Mouse (Mus musculus): ENCODE data around the gene Sergef. TPM values are rescaled to one million over a fixed set of nuclear protein-coding genes. Genes with fewer than 3 reads are reported as not detected.

Gene Sergef
- total and polyA plus RNA-seq, 2 experiments from 2014 or later = 46.9 to 50.7 TPM

DNA sequence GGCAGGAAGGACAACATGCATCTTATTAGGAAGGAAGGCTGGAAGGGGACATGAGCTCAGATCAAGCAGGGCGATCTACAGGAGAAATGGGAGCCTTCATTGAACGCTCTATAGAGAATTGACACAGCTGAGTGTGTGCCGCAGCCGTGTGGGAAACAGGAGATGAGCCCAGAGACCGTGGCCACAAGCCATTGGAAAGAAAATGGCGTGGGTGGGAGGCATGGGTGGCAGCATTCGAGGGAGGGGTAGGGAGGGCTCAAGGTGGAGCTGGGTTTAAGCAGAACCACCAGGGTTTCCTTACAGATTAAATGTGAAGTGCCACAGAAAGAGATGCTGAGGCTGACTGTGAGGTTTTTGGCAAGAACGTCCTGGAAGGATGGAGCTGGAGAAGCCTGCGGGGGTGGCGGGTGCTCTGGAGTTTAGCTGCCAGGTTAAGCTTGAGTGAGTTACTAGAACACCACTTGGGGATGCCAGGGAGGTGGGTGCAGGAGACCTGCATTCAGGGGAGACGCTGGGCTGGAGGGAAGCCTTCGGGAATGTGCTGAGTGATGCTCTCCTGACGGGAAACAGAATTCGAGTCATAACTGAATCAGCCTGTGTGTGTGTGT is 223.7 kb downstream of the Sergef start:
- Histone ChIP-seq H3K4me2 (ENCODE audit: low read depth) (no peak overlapping the region), H3K4me1 (ENCODE audit: insufficient read depth) (no peaks in the 10 kb centered on the region), H3K27me3 (ENCODE audit: insufficient read depth, low read length) (no peaks in the 10 kb centered on the region), H3K36me3 (ENCODE audit: insufficient read depth) (no peaks in the 10 kb centered on the region; the same call in 1 of the 2 replicates), H3K9ac (no peak overlapping the region), H3K27ac (ENCODE audit: low read depth, low read length) (no peak overlapping the region), H3K9me3 (ENCODE audit: low read length) (no peaks in the 10 kb centered on the region), H3K4me3 (ENCODE audit: low read depth, low read length) (no peak overlapping the region)
- no peak for TF ChIP-seq CTCF (IDR thresholded peaks at IDR 0.05; ENCODE audit: low read depth)
- WGBS = 64% methylated on average over 14 of the region's 14 CpGs
- DNase-seq (no peak), ATAC-seq (no peak)

DNA sequence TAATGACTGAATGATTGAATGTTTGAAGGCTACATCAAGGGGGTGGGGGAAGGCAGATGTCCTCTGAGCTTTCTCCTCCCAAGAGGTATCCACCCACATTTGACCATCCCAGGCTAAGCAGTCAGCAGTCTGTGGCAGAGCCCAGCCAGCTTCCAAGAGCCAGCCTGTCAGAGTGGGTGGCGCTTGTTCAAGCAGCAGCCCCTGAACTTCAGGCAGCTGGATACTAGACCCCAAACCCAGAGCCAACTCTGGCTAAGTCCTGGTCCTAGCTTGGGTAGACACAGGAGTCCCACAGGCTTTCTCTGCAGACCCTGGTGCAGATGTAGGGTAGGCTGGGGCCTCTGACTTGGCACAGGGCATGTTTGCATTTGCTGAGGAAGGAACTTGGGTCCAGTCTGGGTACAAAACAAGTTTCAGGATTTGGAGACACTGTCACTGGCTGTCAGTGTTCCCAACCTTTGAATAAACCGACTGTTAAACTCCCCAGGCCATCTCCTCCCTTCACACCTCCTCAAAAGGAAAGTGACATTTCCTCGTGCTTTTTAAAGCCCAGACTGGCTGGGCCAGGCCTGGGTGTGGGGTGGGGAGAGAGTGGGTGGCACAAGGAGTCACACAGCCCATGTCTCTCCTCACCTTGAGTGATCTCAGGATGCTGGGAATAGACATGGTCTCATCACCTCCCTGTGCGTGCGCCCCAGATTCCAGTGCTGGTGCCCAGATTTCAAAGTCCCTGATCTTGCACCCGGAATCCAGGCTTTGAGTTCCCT is 225.5 kb downstream of the Sergef start:
- Histone ChIP-seq H3K27me3 (ENCODE audit: insufficient read depth, low read length) (no peaks in the 10 kb centered on the region), H3K4me2 (ENCODE audit: low read depth) (no peak overlapping the region), H3K4me3 (ENCODE audit: low read depth, low read length) (no peak overlapping the region), H3K4me1 (ENCODE audit: insufficient read depth) (no peaks in the 10 kb centered on the region), H3K9ac (no peak overlapping the region), H3K36me3 (ENCODE audit: insufficient read depth) (no peaks in the 10 kb centered on the region; the same call in 1 of the 2 replicates), H3K9me3 (ENCODE audit: low read length) (no peaks in the 10 kb centered on the region), H3K27ac (ENCODE audit: low read depth, low read length) (no peak overlapping the region)
- no peak for DNase-seq
- 75% methylated on average over 6 of the region's 6 CpGs for WGBS
- no peak for ATAC-seq
- TF ChIP-seq CTCF (IDR thresholded peaks at IDR 0.05; ENCODE audit: low read depth) = no peak

- no peaks in the 10 kb centered on the region for H3K27me3 ChIP-seq (ENCODE audit: insufficient read depth, low read length)
- H3K4me3 ChIP-seq (ENCODE audit: low read depth, low read length) = no peak overlapping the region
- DNase-seq = no peak
- no peaks in the 10 kb centered on the region for H3K9me3 ChIP-seq (ENCODE audit: low read length)
- H3K4me1 ChIP-seq (ENCODE audit: insufficient read depth) = no peaks in the 10 kb centered on the region
- no peaks in the 10 kb centered on the region; the same call in 1 of the 2 replicates for H3K36me3 ChIP-seq (ENCODE audit: insufficient read depth)
- no peak for TF ChIP-seq CTCF (IDR thresholded peaks at IDR 0.05; ENCODE audit: low read depth)
- ATAC-seq = peak; percentile 54
- 71% methylated on average over 5 of the region's 5 CpGs for WGBS
- H3K9ac ChIP-seq = no peak overlapping the region
- no peak overlapping the region for H3K4me2 ChIP-seq (ENCODE audit: low read depth)
- no peak overlapping the region for H3K27ac ChIP-seq (ENCODE audit: low read depth, low read length)
Measured at GRCm38 (mm10) chr7:46412823-46413222, 226.8 kb downstream of the Sergef start.

DNA sequence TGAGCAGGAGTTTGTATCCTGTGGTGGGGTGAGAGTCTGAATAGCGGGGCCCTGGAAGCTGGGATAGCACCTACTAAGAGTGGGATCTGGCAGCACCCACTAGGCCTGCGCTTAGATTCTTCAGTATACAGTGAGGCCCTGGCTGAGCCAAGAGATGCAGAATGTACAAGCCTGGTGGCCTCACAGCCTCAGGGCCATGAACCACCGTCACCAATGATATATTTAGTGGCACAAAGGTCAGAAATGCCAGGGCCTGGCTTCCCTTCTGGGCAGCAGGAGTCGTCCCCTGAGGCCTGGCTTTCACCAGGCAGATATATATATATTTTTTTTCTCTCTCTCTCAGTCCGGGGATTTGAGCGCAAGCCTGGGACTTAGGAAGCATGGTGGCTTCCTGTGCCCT is 228.9 kb downstream of the Sergef start:
- WGBS = 87% methylated on average over 6 of the region's 6 CpGs
- no peak for TF ChIP-seq CTCF (IDR thresholded peaks at IDR 0.05; ENCODE audit: low read depth)
- ATAC-seq = no peak

DNA sequence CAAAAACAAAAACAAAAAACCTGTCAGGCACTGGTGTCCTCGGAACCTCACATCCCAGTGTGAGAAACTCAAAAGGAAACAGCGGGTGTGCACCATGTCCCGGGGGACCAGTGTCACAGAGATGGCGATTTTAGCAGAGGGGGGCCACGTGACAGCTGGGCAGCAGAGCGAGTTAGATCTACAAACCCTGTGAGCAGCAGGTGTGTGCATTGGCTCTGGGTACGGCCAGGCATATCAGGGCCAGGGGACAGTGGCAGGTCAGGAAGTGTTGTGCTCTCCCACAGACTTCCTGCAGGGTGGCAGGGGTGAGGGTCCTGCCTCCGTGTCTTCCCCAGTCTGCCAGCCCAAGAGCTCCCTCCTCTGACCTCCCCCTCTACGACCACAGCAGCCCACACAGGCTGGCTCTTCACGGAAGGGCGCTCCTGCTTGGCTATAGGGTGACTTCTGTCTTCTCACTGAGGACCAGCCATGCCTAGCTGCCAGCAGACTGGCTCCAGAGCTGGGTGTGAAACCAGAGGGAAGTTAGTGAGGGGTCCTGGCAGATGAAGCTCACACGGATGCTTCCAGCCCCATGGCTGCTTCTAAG is 230.3 kb downstream of the Sergef start:
- WGBS = 42% methylated on average over 12 of the region's 12 CpGs
- ATAC-seq (no peak), DNase-seq (no peak)
- no peak overlapping the region for H3K4me2 ChIP-seq (ENCODE audit: low read depth)
- no peak overlapping the region for H3K27ac ChIP-seq (ENCODE audit: low read depth, low read length)
- no peaks in the 10 kb centered on the region for H3K27me3 ChIP-seq (ENCODE audit: insufficient read depth, low read length)
- TF ChIP-seq CTCF (IDR thresholded peaks at IDR 0.05; ENCODE audit: low read depth) = no peak
- no peaks in the 10 kb centered on the region for H3K9me3 ChIP-seq (ENCODE audit: low read length)
- no peak overlapping the region for H3K9ac ChIP-seq
- no peak overlapping the region for H3K4me3 ChIP-seq (ENCODE audit: low read depth, low read length)
- no peaks in the 10 kb centered on the region for H3K4me1 ChIP-seq (ENCODE audit: insufficient read depth)
- H3K36me3 ChIP-seq (ENCODE audit: insufficient read depth) = no peaks in the 10 kb centered on the region; the same call in 1 of the 2 replicates

More for the DNA sequence above, 228.9 kb downstream of the Sergef start:
- Histone ChIP-seq H3K4me1 (ENCODE audit: insufficient read depth) (no peaks in the 10 kb centered on the region), H3K27me3 (ENCODE audit: insufficient read depth, low read length) (no peaks in the 10 kb centered on the region), H3K4me2 (ENCODE audit: low read depth) (no peak overlapping the region), H3K4me3 (ENCODE audit: low read depth, low read length) (no peak overlapping the region), H3K9ac (no peak overlapping the region), H3K27ac (ENCODE audit: low read depth, low read length) (no peak overlapping the region), H3K36me3 (ENCODE audit: insufficient read depth) (no peaks in the 10 kb centered on the region; the same call in 1 of the 2 replicates), H3K9me3 (ENCODE audit: low read length) (no peaks in the 10 kb centered on the region)
- no peak for DNase-seq

- no peak overlapping the region for H3K27ac ChIP-seq (ENCODE audit: low read depth, low read length)
- H3K9me3 ChIP-seq (ENCODE audit: low read length) = no peaks in the 10 kb centered on the region
- no peaks in the 10 kb centered on the region for H3K4me1 ChIP-seq (ENCODE audit: insufficient read depth)
- H3K36me3 ChIP-seq (ENCODE audit: insufficient read depth) = no peaks in the 10 kb centered on the region; the same call in 1 of the 2 replicates
- no peak for TF ChIP-seq CTCF (IDR thresholded peaks at IDR 0.05; ENCODE audit: low read depth)
- DNase-seq (no peak), ATAC-seq (no peak)
- H3K4me2 ChIP-seq (ENCODE audit: low read depth) = no peak overlapping the region
- no peak overlapping the region for H3K4me3 ChIP-seq (ENCODE audit: low read depth, low read length)
- 84% methylated on average over 9 of the region's 9 CpGs for WGBS
- no peak overlapping the region for H3K9ac ChIP-seq
- no peaks in the 10 kb centered on the region for H3K27me3 ChIP-seq (ENCODE audit: insufficient read depth, low read length)
Measured at GRCm38 (mm10) chr7:46408606-46409005, 231.0 kb downstream of the Sergef start.

GRCm38 (mm10) chr7:46404756-46405155 is 234.9 kb downstream of the Sergef start:
- Histone ChIP-seq H3K4me3 (ENCODE audit: low read depth, low read length) (no peak overlapping the region), H3K4me2 (ENCODE audit: low read depth) (no peak overlapping the region), H3K4me1 (ENCODE audit: insufficient read depth) (peaks cover 8% of the 10 kb centered on the region), H3K9me3 (ENCODE audit: low read length) (no peaks in the 10 kb centered on the region), H3K27ac (ENCODE audit: low read depth, low read length) (no peak overlapping the region), H3K9ac (no peak overlapping the region), H3K27me3 (ENCODE audit: insufficient read depth, low read length) (no peaks in the 10 kb centered on the region), H3K36me3 (ENCODE audit: insufficient read depth) (peaks cover 3% of the 10 kb centered on the region; the same call in 1 of the 2 replicates)
- no peak for DNase-seq
- TF ChIP-seq CTCF (IDR thresholded peaks at IDR 0.05; ENCODE audit: low read depth) = no peak
- no peak for ATAC-seq
- 95% methylated on average over 7 of the region's 7 CpGs for WGBS
